Mouse (Mus musculus) kidney, adult 2 months (tissue): ENCODE measurements at regions not wholly inside any gene's neighbourhood (a gene's known extent, or its start where the extent isn't known, plus 50 kb on each side); places are given as distances from the start of the nearest gene placed in this dataset.

Experiments
- DNase-seq: peaks from one replicate; pipeline ENCODE4 v3.0.0; 2021
- H3K27ac ChIP-seq: fragments of 200-500 bp; 2 replicates; pipeline ENCODE4 v1.5.1; 2012; ENCODE audit warnings: low read depth, low read length, control low read depth, inconsistent platforms; ENCODE audit not compliant: insufficient read depth
- H3K27me3 ChIP-seq: fragments of 200-500 bp; replicated peaks from 2 replicates; pipeline ENCODE4 v1.6.1; 2012; ENCODE audit warnings: mild to moderate bottlenecking, moderate library complexity, low read length, inconsistent platforms; ENCODE audit not compliant: control insufficient read depth, insufficient read depth
- H3K36me3 ChIP-seq: fragments of 200-500 bp; 2 replicates; pipeline ENCODE4 v1.6.1; 2012; ENCODE audit warnings: mild to moderate bottlenecking, moderate library complexity, low read length, inconsistent platforms; ENCODE audit not compliant: control insufficient read depth, insufficient read depth
- H3K4me1 ChIP-seq: fragments of 200-500 bp; 2 replicates; pipeline ENCODE4 v1.6.1; 2011; ENCODE audit warnings: low read length; ENCODE audit not compliant: control insufficient read depth, insufficient read depth
- H3K4me3 ChIP-seq: fragments of 200-500 bp; 2 replicates; pipeline ENCODE4 v1.5.1; 2011; ENCODE audit warnings: mild to moderate bottlenecking, low read depth, low read length, control low read depth; ENCODE audit not compliant: insufficient read depth
- CTCF ChIP-seq: fragments of 200-500 bp; conservative IDR thresholded peaks from 2 replicates; pipeline ENCODE4 v1.5.1; 2011; ENCODE audit warnings: low read depth, mild to moderate bottlenecking, control low read depth, low read length, moderate library complexity, mixed read lengths; ENCODE audit not compliant: insufficient read depth, insufficient read length
- POLR2A ChIP-seq: fragments of 200-500 bp; IDR thresholded peaks from one replicate; pipeline ENCODE4 v1.6.1; 2011; ENCODE audit warnings: low read depth, low read length, control low read depth
- WGBS: fragments of 180-500 bp; shearing (Covaris S2); methylation state at CpG from one replicate; pipeline ENCODE4 v1.1.7; 2018; 5-methylcytosine and 5-hydroxymethylcytosine counted together

DNA sequence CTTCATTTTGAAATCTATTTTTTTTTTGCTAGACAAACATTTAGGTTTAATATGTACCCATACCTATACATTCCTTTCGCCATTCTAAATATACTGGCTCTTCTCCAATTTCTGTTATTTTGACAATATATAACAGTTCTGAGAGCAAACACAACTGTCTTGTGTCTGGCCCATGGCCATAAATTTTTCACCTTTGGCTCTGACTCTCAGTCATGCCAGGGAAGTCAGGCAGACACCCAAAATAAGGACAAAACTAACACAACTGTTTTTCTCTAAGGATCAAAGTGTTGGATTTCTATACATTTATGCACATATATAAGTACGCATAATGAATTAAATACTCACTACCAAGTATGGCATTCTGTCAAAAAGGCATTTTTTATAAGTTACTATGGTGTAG is 331.3 kb downstream of the Gja1 start:
- peak; percentile 70 for DNase-seq
- TF ChIP-seq POLR2A (no peak), CTCF (no peak)
- WGBS, result 64% methylated on average over 2 of the region's 2 CpGs
- Histone ChIP-seq H3K36me3 (no peaks in the 10 kb centered on the region), H3K4me1 (no peaks in the 10 kb centered on the region), H3K27me3 (no peaks in the 10 kb centered on the region), H3K4me3 (no peak overlapping the region), H3K27ac (no peak overlapping the region)

DNA sequence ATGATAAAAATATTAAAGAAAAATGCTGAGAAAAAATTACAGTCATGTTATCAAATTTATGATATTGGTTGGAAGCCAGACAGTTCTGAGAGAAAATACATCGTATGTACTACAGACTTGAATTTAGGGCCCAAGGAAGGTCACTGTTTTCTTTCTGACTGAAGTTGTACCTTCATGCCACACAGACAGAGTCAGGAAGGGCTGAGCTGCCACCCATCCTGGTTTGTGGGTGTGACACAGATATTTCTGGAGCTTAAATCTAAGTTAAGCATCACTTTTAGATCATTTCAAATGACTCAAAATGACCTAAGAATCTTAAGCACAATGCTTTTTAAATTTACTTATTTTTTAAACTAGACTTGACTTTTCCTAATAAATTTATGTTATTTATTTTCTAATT is 331.8 kb downstream of the Gja1 start:
- H3K27ac ChIP-seq, result no peak overlapping the region
- H3K4me1 ChIP-seq, result no peaks in the 10 kb centered on the region
- no peaks in the 10 kb centered on the region for H3K36me3 ChIP-seq
- H3K4me3 ChIP-seq, result no peak overlapping the region
- 65% methylated on average over 1 of the region's 1 CpGs for WGBS
- no peak for TF ChIP-seq CTCF
- TF ChIP-seq POLR2A, result no peak
- H3K27me3 ChIP-seq, result no peaks in the 10 kb centered on the region
- DNase-seq, result peak; percentile 52

DNA sequence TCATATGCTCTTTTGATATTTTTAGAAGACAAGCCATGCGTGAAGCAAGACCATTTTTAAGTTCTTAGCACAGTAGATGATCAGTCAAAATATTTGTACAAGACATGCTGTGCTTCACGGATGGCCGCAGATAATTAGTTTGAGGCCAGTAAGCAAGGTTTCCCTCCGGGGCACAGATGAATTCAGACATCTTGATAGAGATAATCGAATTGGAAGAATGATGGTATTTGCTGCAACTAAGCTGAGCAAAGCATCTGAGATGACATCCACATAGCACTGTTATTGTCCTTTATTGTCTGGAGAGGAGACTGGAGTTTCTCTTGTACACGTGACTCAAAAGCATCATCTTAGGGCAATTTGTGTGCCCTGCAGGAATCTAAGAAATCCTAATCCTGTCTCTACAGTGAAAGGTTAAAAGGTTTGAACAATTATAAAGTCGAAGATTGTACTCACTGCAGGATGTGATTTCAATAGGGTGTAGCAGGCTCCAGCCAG is 335.5 kb downstream of the Gja1 start:
- Histone ChIP-seq H3K27ac (no peak overlapping the region), H3K4me1 (no peaks in the 10 kb centered on the region), H3K4me3 (no peak overlapping the region), H3K27me3 (no peaks in the 10 kb centered on the region), H3K36me3 (no peaks in the 10 kb centered on the region)
- TF ChIP-seq CTCF (no peak), POLR2A (no peak)
- 31% methylated on average over 7 of the region's 7 CpGs for WGBS
- DNase-seq, result peak; percentile 32

DNA sequence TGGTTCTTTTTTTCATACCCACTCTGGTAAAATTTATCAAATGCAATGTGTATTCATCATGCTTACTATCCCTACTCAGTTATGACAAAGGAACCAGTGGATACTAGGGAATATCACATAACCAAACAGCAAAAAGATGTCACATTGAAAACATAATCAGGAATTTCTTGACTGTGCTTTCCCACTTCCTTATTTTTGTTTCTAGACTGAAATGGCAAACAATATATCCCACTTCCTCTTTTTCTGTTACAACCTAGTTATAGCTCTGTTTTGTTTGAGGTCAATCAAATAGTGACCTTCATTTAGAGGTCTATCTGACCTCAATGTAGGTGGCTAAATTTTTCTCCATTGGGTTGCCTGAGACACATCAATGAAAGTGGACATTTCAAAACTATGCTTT is 359.9 kb downstream of the Gja1 start:
- Histone ChIP-seq H3K4me3 (no peak overlapping the region), H3K27me3 (no peaks in the 10 kb centered on the region), H3K27ac (no peak overlapping the region), H3K36me3 (no peaks in the 10 kb centered on the region), H3K4me1 (no peaks in the 10 kb centered on the region)
- no peak for DNase-seq
- TF ChIP-seq POLR2A (no peak), CTCF (no peak)

DNA sequence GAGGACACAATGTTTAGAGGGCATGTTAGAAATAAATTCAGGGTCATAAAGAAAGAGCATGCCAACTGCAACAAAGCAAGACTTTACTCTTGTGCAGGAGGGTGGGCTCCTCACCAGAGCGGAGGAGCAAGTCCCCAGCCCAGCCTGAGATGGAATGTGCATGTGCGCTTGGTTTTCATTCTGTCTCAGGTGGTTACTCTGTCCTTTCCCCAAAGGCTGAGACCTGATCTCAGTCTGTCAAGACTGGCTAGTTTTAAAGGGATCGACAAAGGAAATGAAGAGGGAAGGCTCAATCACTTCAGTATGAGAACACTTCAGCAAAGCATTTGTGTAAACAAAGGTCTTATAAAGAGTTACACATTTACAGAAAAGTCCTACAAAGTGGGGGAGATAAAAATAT is 362.5 kb downstream of the Gja1 start:
- WGBS, result 75% methylated on average over 3 of the region's 3 CpGs
- no peak for DNase-seq
- Histone ChIP-seq H3K4me3 (no peak overlapping the region), H3K36me3 (no peaks in the 10 kb centered on the region), H3K4me1 (no peaks in the 10 kb centered on the region), H3K27me3 (no peaks in the 10 kb centered on the region), H3K27ac (no peak overlapping the region)
- TF ChIP-seq POLR2A, result no peak
- no peak for TF ChIP-seq CTCF

DNA sequence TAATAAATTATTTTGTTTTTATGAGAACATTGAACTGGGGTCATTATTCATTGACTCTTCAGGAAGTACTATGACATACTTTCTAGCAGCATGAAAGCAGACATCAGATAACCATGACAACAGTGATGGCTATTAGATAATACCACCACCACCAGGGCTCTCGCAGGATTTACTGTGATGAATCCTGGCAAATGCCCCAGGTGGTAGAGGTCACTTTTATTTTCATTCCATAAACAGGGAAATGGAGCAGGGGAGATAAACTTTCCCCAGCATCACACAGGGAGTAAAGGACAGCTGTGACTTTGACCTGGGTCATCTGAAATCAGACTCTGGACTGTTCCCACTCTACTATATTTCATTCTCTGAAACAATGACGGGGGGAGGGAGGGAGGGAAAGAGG is 375.0 kb downstream of the Gja1 start:
- Histone ChIP-seq H3K4me1 (peaks cover 3% of the 10 kb centered on the region; the same call in 1 of the 2 replicates), H3K27ac (no peak overlapping the region), H3K27me3 (no peaks in the 10 kb centered on the region), H3K4me3 (no peak overlapping the region), H3K36me3 (no peaks in the 10 kb centered on the region)
- no peak for TF ChIP-seq CTCF
- no peak for TF ChIP-seq POLR2A
- peak; percentile 77 for DNase-seq
- WGBS, result 14% methylated on average over 2 of the region's 2 CpGs

DNA sequence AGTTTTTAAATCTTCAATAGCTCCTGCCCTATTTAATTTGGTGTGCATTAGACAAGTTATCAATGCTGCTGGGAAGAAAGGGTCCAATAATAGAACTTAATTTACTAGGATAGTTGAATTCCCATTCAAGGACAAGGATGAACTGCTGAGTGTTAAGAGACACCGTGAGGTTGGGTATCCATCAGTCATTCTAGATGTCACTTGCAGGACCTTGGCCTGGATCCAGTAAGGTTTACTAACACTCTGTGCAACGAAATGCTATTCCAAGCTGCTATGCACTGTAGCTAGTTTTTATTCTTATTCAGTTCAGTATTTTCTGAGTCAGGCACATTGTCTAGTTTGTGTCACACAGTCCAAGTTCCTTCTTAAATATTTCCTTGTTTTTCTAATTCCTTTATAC is 376.4 kb downstream of the Gja1 start:
- Histone ChIP-seq H3K36me3 (no peaks in the 10 kb centered on the region), H3K4me3 (no peak overlapping the region), H3K4me1 (peaks cover 3% of the 10 kb centered on the region; the same call in 1 of the 2 replicates), H3K27ac (peak overlapping the region; percentile 45; the same call in 1 of the 2 replicates), H3K27me3 (no peaks in the 10 kb centered on the region)
- no peak for TF ChIP-seq POLR2A
- no peak for TF ChIP-seq CTCF
- DNase-seq, result no peak
- WGBS, result 31% methylated on average over 2 of the region's 2 CpGs
